Mouse (Mus musculus): Measurements from ENCODE around the gene Zfp110. TPM values are rescaled to one million over a fixed set of nuclear protein-coding genes. Genes with fewer than 3 reads are reported as not detected.
"Not testable (repeated sequence)": the region's sequence is repeated elsewhere in the genome, so short reads cannot be mapped to it uniquely, and the experiment has no call there.

Gene Zfp110
- polyA plus RNA-seq, 1 experiment from 2014 or later, result 34.4 TPM

DNA sequence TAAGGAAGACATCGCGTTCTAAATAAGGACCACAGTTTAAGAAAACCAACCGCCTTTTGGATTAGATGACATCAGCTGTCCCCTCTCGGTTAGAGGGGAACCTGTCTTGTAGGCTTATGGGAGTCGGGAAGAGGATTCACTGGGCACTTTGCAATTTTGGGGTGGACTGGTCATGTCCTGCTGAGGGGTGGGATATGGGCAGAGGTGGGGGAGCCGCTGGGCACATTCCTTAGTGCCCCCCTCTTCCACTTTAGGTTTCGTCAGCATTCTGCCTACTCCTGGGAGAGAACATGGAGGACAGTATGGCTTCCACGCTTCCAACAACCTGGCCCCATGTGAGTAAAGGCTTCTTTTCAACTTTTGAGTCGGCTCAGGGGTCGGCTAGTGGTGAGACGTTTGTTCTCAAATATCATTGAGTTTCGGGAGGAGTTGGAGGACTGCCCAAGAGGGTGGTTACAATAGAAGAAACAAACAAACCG lies 671 bp downstream of the Zfp110 start:
- H3K4me2 ChIP-seq, result peak overlapping the region; percentile 71
- peak overlapping the region; percentile 75; the same call in 1 of the 2 replicates for H3K27ac ChIP-seq
- H3K27me3 ChIP-seq (replicated peaks), result no peaks in the 10 kb centered on the region
- peaks cover 33% of the 10 kb centered on the region for H3K36me3 ChIP-seq
- peak overlapping the region; percentile 66 for H3K4me3 ChIP-seq (replicated peaks)
- 27% methylated on average over 13 of the region's 13 CpGs for WGBS
- ATAC-seq (ENCODE audit: insufficient read depth, low FRiP score, low read depth), result peak; percentile 25; the same call in 1 of the 2 replicates
- peak overlapping the region; percentile 48 for H3K9ac ChIP-seq
- H3K4me1 ChIP-seq, result no peaks in the 10 kb centered on the region
- H3K9me3 ChIP-seq, result peaks cover 5% of the 10 kb centered on the region; the same call in 1 of the 2 replicates

DNA sequence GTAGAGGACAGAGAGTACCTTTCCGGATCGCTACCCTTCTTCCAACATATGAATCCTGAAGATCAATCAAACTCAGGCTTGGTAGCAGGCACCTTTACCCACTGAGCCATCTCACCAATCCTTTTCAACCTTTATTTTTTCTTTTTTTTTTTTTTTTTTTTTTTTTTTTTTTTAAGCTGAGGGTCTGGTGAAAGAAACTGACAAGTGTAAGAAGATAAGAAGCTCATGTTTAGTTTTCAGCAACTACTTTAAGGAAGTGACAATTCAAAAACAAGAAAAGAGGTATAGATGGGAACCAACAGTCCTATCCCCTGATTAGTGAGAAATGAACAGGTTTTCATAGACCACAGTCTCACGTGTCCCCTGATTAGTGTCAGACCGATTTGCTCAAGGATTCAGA lies 1.2 kb downstream of the Zfp110 start:
- Histone ChIP-seq H3K9ac (no peak overlapping the region), H3K27ac (no peak overlapping the region), H3K9me3 (peaks cover 5% of the 10 kb centered on the region; the same call in 1 of the 2 replicates), H3K4me3 (replicated peaks) (peak overlapping the region; percentile 66), H3K27me3 (replicated peaks) (no peaks in the 10 kb centered on the region), H3K4me2 (peak overlapping the region; percentile 71), H3K4me1 (no peaks in the 10 kb centered on the region), H3K36me3 (peaks cover 38% of the 10 kb centered on the region)
- no peak for ATAC-seq (ENCODE audit: insufficient read depth, low FRiP score, low read depth)
- WGBS, result 93% methylated on average over 4 of the region's 4 CpGs

GRCm38 (mm10) chr7:12874301-12874700 lies 39.7 kb downstream of the Zfp110 start:
- WGBS, result 21% methylated on average over 3 of the region's 3 CpGs
- H3K9ac ChIP-seq, result no peak overlapping the region
- no peak for ATAC-seq (ENCODE audit: insufficient read depth, low FRiP score, low read depth)
- no peak overlapping the region for H3K4me2 ChIP-seq
- no peaks in the 10 kb centered on the region for H3K9me3 ChIP-seq
- H3K27ac ChIP-seq, result no peak overlapping the region
- H3K4me1 ChIP-seq, result no peaks in the 10 kb centered on the region
- no peaks in the 10 kb centered on the region for H3K27me3 ChIP-seq (replicated peaks)
- no peak overlapping the region for H3K4me3 ChIP-seq (replicated peaks)
- no peaks in the 10 kb centered on the region for H3K36me3 ChIP-seq

DNA sequence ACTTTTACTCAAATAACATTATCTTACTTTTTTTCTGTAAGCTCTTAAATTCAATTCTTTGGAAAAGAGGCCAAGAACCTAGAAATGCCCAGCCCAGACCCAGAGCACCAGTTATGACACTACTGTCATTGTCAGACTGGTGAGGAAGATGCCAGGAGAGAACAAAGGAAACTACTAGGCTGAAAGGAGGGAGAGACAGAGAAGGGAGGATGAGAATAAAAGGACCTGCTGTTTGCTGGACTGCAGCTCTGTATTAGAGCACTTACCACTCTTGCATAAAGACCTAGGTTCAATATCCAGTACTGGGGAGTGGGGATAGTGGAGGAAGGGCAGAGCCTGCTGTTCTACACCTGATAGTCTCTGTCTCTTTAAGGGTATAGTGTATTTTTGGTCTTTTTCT lies 45.5 kb downstream of the Zfp110 start:
- ATAC-seq (ENCODE audit: insufficient read depth, low FRiP score, low read depth), result no peak
- peaks cover 5% of the 10 kb centered on the region; the same call in 1 of the 2 replicates for H3K36me3 ChIP-seq
- no peaks in the 10 kb centered on the region for H3K27me3 ChIP-seq (replicated peaks)
- H3K9ac ChIP-seq, result no peak overlapping the region
- H3K27ac ChIP-seq, result no peak overlapping the region
- H3K4me3 ChIP-seq (replicated peaks), result no peak overlapping the region
- H3K9me3 ChIP-seq, result no peaks in the 10 kb centered on the region
- peaks cover 5% of the 10 kb centered on the region; the same call in 1 of the 2 replicates for H3K4me1 ChIP-seq
- no peak overlapping the region for H3K4me2 ChIP-seq

DNA sequence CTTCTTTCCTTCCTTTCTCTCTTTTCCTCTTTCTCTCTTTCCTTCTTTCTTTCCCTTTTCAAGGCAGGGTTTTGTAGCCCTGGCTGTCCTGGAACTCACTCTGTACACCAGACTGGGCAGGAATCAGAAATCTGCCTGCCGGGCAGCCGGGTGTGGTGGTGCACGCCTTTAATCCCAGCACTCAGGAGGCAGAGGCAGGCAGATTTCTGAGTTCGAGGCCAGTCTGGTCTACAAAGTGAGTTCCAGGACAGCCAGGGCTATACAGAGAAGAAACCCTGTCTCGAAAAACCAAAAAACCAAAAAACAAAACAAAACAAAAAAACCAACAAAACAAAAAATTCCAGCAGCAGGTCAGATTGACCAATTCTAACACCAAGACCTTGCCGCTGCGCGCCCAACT lies 45.9 kb downstream of the Zfp110 start:
- 34% methylated on average over 8 of the region's 8 CpGs for WGBS
- Histone ChIP-seq H3K4me2 (peak overlapping the region; percentile 84), H3K4me3 (replicated peaks) (peak overlapping the region; percentile 70)
- H3K36me3 ChIP-seq; H3K27me3 ChIP-seq (replicated peaks); H3K9ac ChIP-seq; H3K4me1 ChIP-seq; H3K9me3 ChIP-seq; H3K27ac ChIP-seq; ATAC-seq (ENCODE audit: insufficient read depth, low FRiP score, low read depth): not testable (repeated sequence)

- Histone ChIP-seq H3K9ac (peak within 1 kb of the TSS; percentile 47), H3K4me3 (replicated peaks) (peak within 1 kb of the TSS; percentile 70), H3K4me2 (peak within 1 kb of the TSS; percentile 84), H3K9me3 (no peaks in the 10 kb centered on the region), H3K4me1 (peaks cover 5% of the 10 kb centered on the region; the same call in 1 of the 2 replicates), H3K27me3 (replicated peaks) (no peaks in the 10 kb centered on the region), H3K27ac (no peak within 1 kb of the TSS), H3K36me3 (peaks cover 16% of the 10 kb centered on the region)
- WGBS, result 1% methylated on average over 35 of the region's 35 CpGs
- peak; percentile 100 for ATAC-seq (ENCODE audit: insufficient read depth, low FRiP score, low read depth)
These were observed 46.5 kb downstream of the Zfp110 start, which contains the start of gene Zfp128 for GRCm38 (mm10) chr7:12880911-12881660. Gene Zfp128 (plus strand): TSS chr7:12881177.

DNA sequence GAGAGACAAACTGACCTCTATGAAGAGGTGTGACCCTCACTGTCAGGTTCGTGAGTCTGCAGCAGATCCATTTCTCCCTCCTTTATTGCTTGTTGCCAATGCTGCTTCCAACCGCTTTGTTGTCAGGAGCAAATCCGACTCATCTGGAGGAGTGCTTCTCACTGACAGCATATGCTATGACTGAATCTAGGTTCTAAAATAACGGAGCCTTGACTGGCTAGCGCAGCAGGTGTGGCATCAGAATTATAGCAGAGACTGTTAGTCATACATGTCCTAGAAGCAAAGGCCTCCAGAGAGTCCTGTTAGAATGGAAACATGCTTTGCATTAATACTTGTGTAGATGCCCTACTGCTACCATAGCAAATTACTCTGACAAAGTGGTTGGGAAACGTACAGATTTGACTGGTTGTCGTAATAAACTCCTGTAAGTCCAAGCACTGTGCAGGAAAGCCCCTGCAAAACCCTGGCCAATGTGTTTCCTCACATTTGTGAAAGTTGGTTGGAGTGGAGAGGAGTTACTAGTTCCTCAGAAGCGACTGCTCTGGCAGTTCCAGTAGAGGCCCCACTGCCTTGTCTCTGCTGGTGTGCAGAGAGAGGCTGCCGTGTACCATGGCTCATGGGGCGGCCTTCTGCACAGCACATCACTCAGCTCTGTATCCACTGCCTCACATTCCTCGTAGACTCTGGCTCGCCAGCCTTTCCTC lies 52.2 kb downstream of the Zfp110 start:
- Histone ChIP-seq H3K9me3 (no peaks in the 10 kb centered on the region), H3K27me3 (replicated peaks) (no peaks in the 10 kb centered on the region), H3K4me3 (replicated peaks) (no peak overlapping the region), H3K4me1 (peaks cover 1% of the 10 kb centered on the region; the same call in 1 of the 2 replicates), H3K9ac (no peak overlapping the region), H3K27ac (no peak overlapping the region), H3K36me3 (peaks cover 42% of the 10 kb centered on the region), H3K4me2 (no peak overlapping the region)
- no peak for ATAC-seq (ENCODE audit: insufficient read depth, low FRiP score, low read depth)
- WGBS, result 87% methylated on average over 12 of the region's 12 CpGs

DNA sequence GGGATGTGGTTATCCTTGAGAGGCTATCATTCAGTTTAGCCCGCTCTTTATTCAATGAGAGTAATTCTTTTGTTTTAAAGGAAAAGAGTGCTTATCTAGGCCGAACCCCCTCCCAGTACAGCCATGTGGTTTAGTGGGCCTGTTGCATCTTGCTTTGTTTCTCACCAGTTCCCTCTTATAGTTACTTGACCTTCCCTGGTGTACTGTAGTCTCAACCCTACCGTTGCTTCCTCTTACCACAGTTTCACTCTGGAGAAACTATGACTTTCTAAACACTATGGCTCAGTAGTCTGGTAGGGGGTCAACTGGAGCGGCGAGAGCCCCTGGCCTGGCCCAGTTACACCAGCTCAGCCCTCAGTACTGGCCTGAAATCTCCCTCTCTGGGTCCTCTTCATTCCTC lies 53.0 kb downstream of the Zfp110 start:
- 87% methylated on average over 5 of the region's 5 CpGs for WGBS
- H3K4me2 ChIP-seq, result no peak overlapping the region
- ATAC-seq (ENCODE audit: insufficient read depth, low FRiP score, low read depth), result no peak

GRCm38 (mm10) chr7:12890928-12891327 lies 56.4 kb downstream of the Zfp110 start:
- WGBS, result 92% methylated on average over 14 of the region's 14 CpGs
- Histone ChIP-seq H3K4me3 (replicated peaks) (no peak overlapping the region), H3K9me3 (no peaks in the 10 kb centered on the region), H3K27me3 (replicated peaks) (no peaks in the 10 kb centered on the region), H3K27ac (no peak overlapping the region), H3K36me3 (peaks cover 28% of the 10 kb centered on the region), H3K9ac (no peak overlapping the region), H3K4me2 (no peak overlapping the region), H3K4me1 (no peaks in the 10 kb centered on the region)
- ATAC-seq (ENCODE audit: insufficient read depth, low FRiP score, low read depth), result no peak

More for the DNA sequence above, 53.0 kb downstream of the Zfp110 start:
- H3K27me3 ChIP-seq (replicated peaks), result no peaks in the 10 kb centered on the region
- no peak overlapping the region for H3K27ac ChIP-seq
- H3K9me3 ChIP-seq, result no peaks in the 10 kb centered on the region
- no peak overlapping the region for H3K9ac ChIP-seq
- H3K4me3 ChIP-seq (replicated peaks), result no peak overlapping the region
- no peaks in the 10 kb centered on the region for H3K4me1 ChIP-seq
- peaks cover 42% of the 10 kb centered on the region for H3K36me3 ChIP-seq

DNA sequence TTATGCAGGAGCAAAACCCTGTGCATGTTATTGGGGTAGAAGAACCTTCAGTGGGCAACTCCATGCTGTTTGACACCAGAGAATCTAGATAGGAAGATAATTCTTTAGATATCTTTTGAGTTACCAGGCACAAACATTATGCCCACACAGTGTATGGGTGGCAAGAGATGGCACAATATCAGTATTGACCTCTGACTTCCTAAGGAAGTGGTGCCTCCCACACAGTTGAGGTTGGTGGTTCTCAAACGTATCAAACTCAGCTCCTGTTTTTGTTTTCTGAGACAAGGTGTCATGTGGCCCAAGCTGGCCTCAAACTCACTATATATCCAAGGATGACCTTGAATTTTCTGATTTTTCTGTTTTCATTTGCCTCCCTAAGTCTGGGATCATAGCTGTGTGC lies 56.8 kb downstream of the Zfp110 start:
- Histone ChIP-seq H3K9me3 (no peaks in the 10 kb centered on the region), H3K36me3 (peaks cover 24% of the 10 kb centered on the region), H3K4me3 (replicated peaks) (no peak overlapping the region), H3K4me2 (no peak overlapping the region), H3K9ac (no peak overlapping the region), H3K4me1 (no peaks in the 10 kb centered on the region), H3K27me3 (replicated peaks) (no peaks in the 10 kb centered on the region), H3K27ac (no peak overlapping the region)
- WGBS, result 70% methylated on average over 1 of the region's 1 CpGs
- no peak for ATAC-seq (ENCODE audit: insufficient read depth, low FRiP score, low read depth)

GRCm38 (mm10) chr7:12897655-12898410 lies 63.3 kb downstream of the Zfp110 start, which contains the start of gene Zscan22:
Gene Zscan22 (plus strand): TSS chr7:12897815.
- Histone ChIP-seq H3K9me3 (no peaks in the 10 kb centered on the region), H3K36me3 (no peaks in the 10 kb centered on the region), H3K27me3 (replicated peaks) (no peaks in the 10 kb centered on the region), H3K4me1 (peaks cover 6% of the 10 kb centered on the region; the same call in 1 of the 2 replicates), H3K4me3 (replicated peaks) (peak within 1 kb of the TSS; percentile 71), H3K9ac (peak within 1 kb of the TSS; percentile 69), H3K27ac (peak within 1 kb of the TSS; percentile 12; the same call in 1 of the 2 replicates), H3K4me2 (peak within 1 kb of the TSS; percentile 54)
- peak; percentile 99 for ATAC-seq (ENCODE audit: insufficient read depth, low FRiP score, low read depth)
- WGBS, result 6% methylated on average over 36 of the region's 36 CpGs

All from stomach, embryonic 15.5 days (tissue).